Mouse (Mus musculus): ENCODE results near the gene Heatr9. TPM values are rescaled to one million over a fixed set of nuclear protein-coding genes. Genes with fewer than 3 reads are reported as not detected.

Gene Heatr9
- 0.18 and 0.21 TPM in 2 replicates for polyA plus RNA-seq (2012; rRNA removed)

GRCm38 (mm10) chr11:83522075-83522474 lies at the start of gene Heatr9:
Heatr9 (minus strand) TSS chr11:83522175.
- Histone ChIP-seq H3K27me3 (ENCODE audit: control insufficient read depth, insufficient read depth, low read length) (no peaks in the 10 kb centered on the region), H3K4me1 (ENCODE audit: control insufficient read depth, insufficient read depth, insufficient read length) (no peaks in the 10 kb centered on the region), H3K4me3 (ENCODE audit: extremely low read depth, insufficient read depth, insufficient read length) (no peak within 1 kb of the TSS), H3K27ac (ENCODE audit: insufficient read depth, low read length) (no peak within 1 kb of the TSS), H3K36me3 (ENCODE audit: control insufficient read depth, insufficient read depth, low read length) (no peaks in the 10 kb centered on the region)
- TF ChIP-seq POLR2A (IDR thresholded peaks at IDR 0.05; ENCODE audit: low read depth, low read length) (no peak), CTCF (IDR thresholded peaks at IDR 0.05; ENCODE audit: extremely low read depth, insufficient read depth, insufficient read length, insufficient replicate concordance) (no peak)
- WGBS, result 92% methylated on average over 3 of the region's 3 CpGs
- no peak for DNase-seq (ENCODE audit: low read depth in 1 of 2, low spot score in 2 of 2)

- no peak for TF ChIP-seq CTCF (IDR thresholded peaks at IDR 0.05; ENCODE audit: extremely low read depth, insufficient read depth, insufficient read length, insufficient replicate concordance)
- 56% methylated on average over 2 of the region's 2 CpGs for WGBS
- H3K36me3 ChIP-seq (ENCODE audit: control insufficient read depth, insufficient read depth, low read length), result no peaks in the 10 kb centered on the region
- H3K27me3 ChIP-seq (ENCODE audit: control insufficient read depth, insufficient read depth, low read length), result no peaks in the 10 kb centered on the region
- DNase-seq (ENCODE audit: low read depth in 1 of 2, low spot score in 2 of 2), result no peak
- H3K4me3 ChIP-seq (ENCODE audit: extremely low read depth, insufficient read depth, insufficient read length), result no peak overlapping the region
- peak overlapping the region; percentile 2; the same call in 1 of the 2 replicates for H3K27ac ChIP-seq (ENCODE audit: insufficient read depth, low read length)
- peaks cover 12% of the 10 kb centered on the region; the same call in 1 of the 2 replicates for H3K4me1 ChIP-seq (ENCODE audit: control insufficient read depth, insufficient read depth, insufficient read length)
These were observed 48.2 kb upstream of the Heatr9 start for GRCm38 (mm10) chr11:83570189-83570588.

DNA sequence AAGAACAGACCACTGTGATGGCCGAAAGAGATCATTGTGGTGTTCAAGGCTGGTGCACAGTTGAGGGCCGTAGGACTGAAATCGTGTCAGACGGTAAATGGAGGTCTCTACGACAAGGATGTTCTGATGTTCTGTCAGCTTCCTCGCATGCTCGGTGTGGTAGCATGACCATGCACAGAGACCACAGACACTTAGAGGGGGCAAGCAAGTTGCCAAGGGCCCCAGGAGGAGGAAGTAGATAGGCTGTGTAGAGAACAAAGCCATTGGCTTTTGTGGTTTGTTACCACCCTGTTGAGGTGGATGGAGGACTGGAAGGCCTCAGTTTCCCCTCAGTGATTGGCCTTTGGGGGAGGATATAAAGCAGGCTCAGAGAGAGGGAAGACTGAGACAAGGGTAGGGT lies 47.3 kb upstream of the Heatr9 start:
- Histone ChIP-seq H3K4me3 (ENCODE audit: extremely low read depth, insufficient read depth, insufficient read length) (no peak overlapping the region), H3K4me1 (ENCODE audit: control insufficient read depth, insufficient read depth, insufficient read length) (peaks cover 12% of the 10 kb centered on the region; the same call in 1 of the 2 replicates), H3K27me3 (ENCODE audit: control insufficient read depth, insufficient read depth, low read length) (no peaks in the 10 kb centered on the region), H3K27ac (ENCODE audit: insufficient read depth, low read length) (no peak overlapping the region), H3K36me3 (ENCODE audit: control insufficient read depth, insufficient read depth, low read length) (no peaks in the 10 kb centered on the region)
- no peak for DNase-seq (ENCODE audit: low read depth in 1 of 2, low spot score in 2 of 2)
- WGBS, result 44% methylated on average over 7 of the region's 7 CpGs
- TF ChIP-seq CTCF (IDR thresholded peaks at IDR 0.05; ENCODE audit: extremely low read depth, insufficient read depth, insufficient read length, insufficient replicate concordance) (no peak), POLR2A (IDR thresholded peaks at IDR 0.05; ENCODE audit: low read depth, low read length) (no peak)

DNA sequence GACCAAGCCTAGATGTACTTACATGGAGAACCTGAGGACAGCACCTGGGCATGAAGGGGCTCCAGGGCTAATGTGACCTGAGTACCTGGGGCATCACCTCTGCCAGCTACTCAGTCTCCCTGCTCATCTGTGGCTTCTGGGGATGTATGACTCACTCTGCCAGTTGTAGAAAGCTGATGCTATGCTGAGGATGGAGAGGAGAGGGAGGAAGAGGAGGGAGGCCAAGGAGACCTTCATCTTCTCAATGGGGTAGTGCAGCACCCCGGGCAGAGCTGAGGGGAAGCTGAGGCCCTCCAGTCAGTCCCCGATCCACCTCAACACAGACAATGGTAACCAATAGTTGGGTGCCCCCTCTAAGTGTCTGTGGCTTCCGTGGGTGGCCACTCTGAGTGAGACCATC lies 46.8 kb upstream of the Heatr9 start:
- DNase-seq (ENCODE audit: low read depth in 1 of 2, low spot score in 2 of 2), result no peak
- Histone ChIP-seq H3K4me1 (ENCODE audit: control insufficient read depth, insufficient read depth, insufficient read length) (peaks cover 12% of the 10 kb centered on the region; the same call in 1 of the 2 replicates), H3K27ac (ENCODE audit: insufficient read depth, low read length) (no peak overlapping the region), H3K36me3 (ENCODE audit: control insufficient read depth, insufficient read depth, low read length) (no peaks in the 10 kb centered on the region), H3K4me3 (ENCODE audit: extremely low read depth, insufficient read depth, insufficient read length) (no peak overlapping the region), H3K27me3 (ENCODE audit: control insufficient read depth, insufficient read depth, low read length) (no peaks in the 10 kb centered on the region)
- TF ChIP-seq POLR2A (IDR thresholded peaks at IDR 0.05; ENCODE audit: low read depth, low read length), result no peak
- TF ChIP-seq CTCF (IDR thresholded peaks at IDR 0.05; ENCODE audit: extremely low read depth, insufficient read depth, insufficient read length, insufficient replicate concordance), result no peak
- WGBS, result 50% methylated on average over 3 of the region's 3 CpGs

DNA sequence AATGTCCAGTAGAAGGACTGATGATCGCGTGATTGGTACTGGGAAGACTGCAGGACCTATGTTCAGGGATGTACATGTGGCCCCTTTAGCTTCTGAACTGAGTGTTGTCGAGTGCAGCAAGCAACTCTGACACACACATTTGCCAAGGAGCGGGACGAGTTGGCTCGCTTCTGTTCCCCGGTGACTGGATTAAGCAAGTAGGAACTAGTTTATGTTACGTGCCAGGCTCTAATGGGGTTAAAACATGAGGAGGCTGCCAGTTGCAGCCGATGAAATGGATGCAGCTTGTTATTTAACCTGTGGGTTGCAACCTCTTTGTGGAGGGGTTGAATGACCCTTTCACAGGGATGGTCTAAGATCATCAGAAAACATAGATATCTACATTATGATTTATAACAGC lies 46.1 kb upstream of the Heatr9 start:
- Histone ChIP-seq H3K4me3 (ENCODE audit: extremely low read depth, insufficient read depth, insufficient read length) (no peak overlapping the region), H3K4me1 (ENCODE audit: control insufficient read depth, insufficient read depth, insufficient read length) (peaks cover 12% of the 10 kb centered on the region; the same call in 1 of the 2 replicates), H3K27me3 (ENCODE audit: control insufficient read depth, insufficient read depth, low read length) (no peaks in the 10 kb centered on the region), H3K27ac (ENCODE audit: insufficient read depth, low read length) (no peak overlapping the region), H3K36me3 (ENCODE audit: control insufficient read depth, insufficient read depth, low read length) (no peaks in the 10 kb centered on the region)
- 87% methylated on average over 9 of the region's 9 CpGs for WGBS
- TF ChIP-seq CTCF (IDR thresholded peaks at IDR 0.05; ENCODE audit: extremely low read depth, insufficient read depth, insufficient read length, insufficient replicate concordance) (no peak), POLR2A (IDR thresholded peaks at IDR 0.05; ENCODE audit: low read depth, low read length) (no peak)
- no peak for DNase-seq (ENCODE audit: low read depth in 1 of 2, low spot score in 2 of 2)

DNA sequence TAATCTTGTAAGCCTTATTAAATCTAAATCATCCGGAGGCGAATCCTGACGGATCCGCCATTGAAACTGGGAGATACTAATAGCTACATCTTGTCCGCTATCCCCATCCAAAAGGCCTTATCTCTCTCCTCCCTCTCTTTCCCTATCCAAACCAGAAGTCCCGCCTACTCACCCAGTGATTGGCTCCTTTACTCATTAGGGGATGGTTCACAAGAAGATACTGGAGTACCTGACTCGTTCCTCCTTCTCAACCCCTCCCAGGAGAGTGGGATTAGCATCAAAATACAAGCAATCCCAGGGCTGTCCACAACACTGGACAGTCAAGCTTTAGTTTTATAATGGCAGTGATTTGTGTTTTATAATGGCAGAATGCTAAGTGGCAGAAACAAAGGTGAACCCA lies 45.3 kb upstream of the Heatr9 start:
- Histone ChIP-seq H3K27me3 (ENCODE audit: control insufficient read depth, insufficient read depth, low read length) (no peaks in the 10 kb centered on the region), H3K36me3 (ENCODE audit: control insufficient read depth, insufficient read depth, low read length) (no peaks in the 10 kb centered on the region), H3K4me3 (ENCODE audit: extremely low read depth, insufficient read depth, insufficient read length) (no peak overlapping the region), H3K27ac (ENCODE audit: insufficient read depth, low read length) (no peak overlapping the region), H3K4me1 (ENCODE audit: control insufficient read depth, insufficient read depth, insufficient read length) (peaks cover 11% of the 10 kb centered on the region; the same call in 1 of the 2 replicates)
- TF ChIP-seq CTCF (IDR thresholded peaks at IDR 0.05; ENCODE audit: extremely low read depth, insufficient read depth, insufficient read length, insufficient replicate concordance) (no peak), POLR2A (IDR thresholded peaks at IDR 0.05; ENCODE audit: low read depth, low read length) (no peak)
- WGBS, result 79% methylated on average over 7 of the region's 7 CpGs
- no peak for DNase-seq (ENCODE audit: low read depth in 1 of 2, low spot score in 2 of 2)

DNA sequence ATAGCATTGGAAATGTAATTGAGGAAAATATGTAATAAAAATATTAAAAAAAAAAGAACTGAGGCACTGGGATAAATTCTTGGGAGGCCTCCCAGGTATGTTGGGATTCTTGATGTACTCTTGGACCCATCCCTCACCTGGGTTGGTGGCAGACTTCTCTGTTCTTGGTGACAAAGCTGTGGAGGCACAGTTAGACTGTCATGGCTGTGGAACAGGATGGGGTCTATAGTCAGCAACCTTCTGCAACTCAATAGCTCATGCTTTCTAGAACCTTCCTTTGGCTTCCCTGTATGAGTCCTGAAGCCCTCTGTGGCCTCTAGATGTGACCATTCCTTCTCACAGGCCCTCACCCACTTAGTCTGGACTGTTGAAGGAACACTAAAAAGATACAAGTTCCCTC lies 44.6 kb upstream of the Heatr9 start:
- Histone ChIP-seq H3K4me3 (ENCODE audit: extremely low read depth, insufficient read depth, insufficient read length) (no peak overlapping the region), H3K27ac (ENCODE audit: insufficient read depth, low read length) (no peak overlapping the region), H3K27me3 (ENCODE audit: control insufficient read depth, insufficient read depth, low read length) (no peaks in the 10 kb centered on the region), H3K4me1 (ENCODE audit: control insufficient read depth, insufficient read depth, insufficient read length) (peaks cover 12% of the 10 kb centered on the region; the same call in 1 of the 2 replicates), H3K36me3 (ENCODE audit: control insufficient read depth, insufficient read depth, low read length) (no peaks in the 10 kb centered on the region)
- DNase-seq (ENCODE audit: low read depth in 1 of 2, low spot score in 2 of 2), result no peak
- TF ChIP-seq POLR2A (IDR thresholded peaks at IDR 0.05; ENCODE audit: low read depth, low read length) (no peak), CTCF (IDR thresholded peaks at IDR 0.05; ENCODE audit: extremely low read depth, insufficient read depth, insufficient read length, insufficient replicate concordance) (no peak)

All from spleen, adult 2 months (tissue).